Mouse (Mus musculus): ENCODE results near the gene Dap.
A peak's percentile ranks its signal among the peaks of the same experiment; 100 is the strongest.

- peak; percentile 87 for TF ChIP-seq CTCF (IDR thresholded peaks at IDR 0.05)
- TF ChIP-seq EP300 (IDR thresholded peaks at IDR 0.05), result no peak
Measured at GRCm38 (mm10) chr15:31315630-31316231, 91.6 kb downstream of the Dap start.

Data from lung, postnatal 0 days (tissue).